Comparison of ENCODE assay signal across 11 mouse cellular contexts in genomic region chr6:7600228-7600627, GRCm38 (mm10). TPM values are rescaled to one million over a fixed set of nuclear protein-coding genes. Genes with fewer than 3 reads are reported as not detected.
DNase-seq lines count a peak whose midpoint lies in the region; TF ChIP-seq lines count a peak whose summit lies in the region.
"Had no signal": no experiment of that assay in that cellular context is flagged by ENCODE, and none has a peak within 500 bp of the region (broad histone marks: within the 10 kb centered on the region; RNA-seq: fewer than 3 reads in every experiment).

No protein-coding gene starts in this region.

- no peak for DNase-seq in layer of hippocampus, adult 2 months (ENCODE audit: low spot score in 2 of 2)
- DNase-seq in layer of hippocampus, postnatal 10 days (ENCODE audit: low spot score in 2 of 2): no peak
- DNase-seq in ES-E14 (ENCODE audit: low read depth, low spot score): peak; percentile 12
- DNase-seq in ZHBTc4 (ENCODE audit: low read depth, low spot score): peak; percentile 41
- peak; percentile 10 for DNase-seq in mesoderm, embryonic 11.5 days (ENCODE audit: low read depth, low spot score)
- no peak for DNase-seq in thymus, postnatal 0 days (ENCODE audit: low spot score)
- DNase-seq in right cerebral cortex, postnatal 36 days (ENCODE audit: low spot score in 2 of 2): no peak
- DNase-seq: kidney, adult 11 months; right cerebral cortex, postnatal 25 days had no signal

- no peaks in the 10 kb centered on the region for H3K36me3 ChIP-seq in ES-E14 (ENCODE audit: control insufficient read depth, insufficient read depth, low read length, poor library complexity, severe bottlenecking)
- H3K36me3 ChIP-seq: embryonic facial prominence, embryonic 15.5 days had no signal

- no peaks in the 10 kb centered on the region for H3K4me1 ChIP-seq in ES-E14 (ENCODE audit: control insufficient read depth in 2 of 2, insufficient read depth in 2 of 2, low read length in 2 of 2, poor library complexity in 1 of 2)
- H3K4me1 ChIP-seq: embryonic facial prominence, embryonic 15.5 days had no signal

- TF ChIP-seq CTCF in layer of hippocampus, adult 2 months (conservative IDR thresholded peaks at IDR 0.05): peak; percentile 51

- in situ Hi-C loops in ES-E14 (cut with MboI; ENCODE audit: low sequenced_read_pairs in 2 of 2, unreplicated experiment in 2 of 2): no loop called here

- H3K9me3 ChIP-seq in ES-E14 (ENCODE audit: control insufficient read depth, insufficient read depth, low read depth, low read length): no peaks in the 10 kb centered on the region
- H3K9me3 ChIP-seq: embryonic facial prominence, embryonic 15.5 days had no signal

- no peak overlapping the region for H3K27ac ChIP-seq in layer of hippocampus, adult 2 months
- no peak overlapping the region for H3K27ac ChIP-seq in ES-E14 (ENCODE audit: insufficient read depth, low read depth, low read length, poor library complexity, severe bottlenecking)
- H3K27ac ChIP-seq: embryonic facial prominence, embryonic 15.5 days had no signal

- H3K9ac ChIP-seq in ES-E14 (ENCODE audit: insufficient read depth, low read depth, low read length, poor library complexity, severe bottlenecking): no peak overlapping the region
- H3K9ac ChIP-seq: embryonic facial prominence, embryonic 15.5 days had no signal

- H3K4me3 ChIP-seq in layer of hippocampus, adult 2 months: no peak overlapping the region
- no peak overlapping the region for H3K4me3 ChIP-seq in ES-E14 (ENCODE audit: insufficient read depth in 1 of 2, low read depth in 1 of 2, low read length in 2 of 2, poor library complexity in 1 of 2, severe bottlenecking in 1 of 2)
- H3K4me3 ChIP-seq: embryonic facial prominence, embryonic 15.5 days had no signal

TF ChIP-seq in ES-E14, 5 proteins besides CTCF, POLR2A, EP300 and RAD21:
- TF ChIP-seq ZNF384 (IDR thresholded peaks at IDR 0.05; ENCODE audit: low read depth, low read length) (no peak), ZC3H11A (IDR thresholded peaks at IDR 0.05; ENCODE audit: borderline replicate concordance, low read depth, low read length) (no peak), CHD2 (IDR thresholded peaks at IDR 0.05; ENCODE audit: low read depth, low read length) (no peak)
TF ChIP-seq in ES-E14: peak in this region for 0.

RNA-seq across cellular contexts. Expression of gene Tac1, which starts 45.5 kb away (rescaled TPM):
- 1 to 10 TPM; 5.9 to 8.3 TPM for total RNA-seq in layer of hippocampus, adult 2 months (2021)
- 10 to 100 TPM; 16.2 to 16.6 TPM for total RNA-seq in layer of hippocampus, postnatal 10 days (2021)
- total RNA-seq in ES-E14 (2012; rRNA removed): not detected in 2 replicates
- polyA plus RNA-seq in thymus, postnatal 0 days (2015; fragmentation: Nextera tagmentation; extraction: Ambion mirVana): 0.79 and 0.81 TPM in 2 replicates
- total RNA-seq: liver, adult 2 months had no signal
- polyA plus RNA-seq: liver, adult 2 months had no signal

Comparison
In these comparisons a context has a peak if more than half of its experiments do, and no peak if none do; other contexts are left out.
1. DNase-seq: peak in ES-E14 (single experiment), ZHBTc4 (single experiment) and mesoderm, embryonic 11.5 days (single experiment); none in layer of hippocampus, adult 2 months (0 of 2), layer of hippocampus, postnatal 10 days (0 of 2), thymus, postnatal 0 days (single experiment) and right cerebral cortex, postnatal 36 days (0 of 2).